Mouse (Mus musculus) MEL (cell line): ENCODE results near the gene Gm36176. TPM values are rescaled to one million over a fixed set of nuclear protein-coding genes. Genes with fewer than 3 reads are reported as not detected.

Experiments
- DNase-seq: peaks from one replicate; pipeline ENCODE4 v3.0.0; 2011; ENCODE audit warnings: low read depth, low spot score
- H3K27ac ChIP-seq: 2 replicates; pipeline ENCODE4 v1.5.1; 2012; ENCODE audit warnings: low read depth, mild to moderate bottlenecking, control low read depth, low read length, moderate library complexity; ENCODE audit not compliant: control insufficient read depth
- H3K27me3 ChIP-seq, 2 experiments: fragments of 150-350 bp in 1 of 2; sonication (generic) in 1 of 2; 2 replicates each; pipeline ENCODE4 v1.6.1; 2012; ENCODE audit warnings: low read length in 2 of 2, mild to moderate bottlenecking in 2 of 2, improper control_type of control experiment in 1 of 2, moderate library complexity in 1 of 2; ENCODE audit not compliant: insufficient read depth in 2 of 2, control insufficient read depth in 1 of 2
- H3K36me3 ChIP-seq, 2 experiments: 2 replicates each; pipeline ENCODE4 v1.6.1; 2012 to 2014; ENCODE audit warnings: low read length in 2 of 2, improper control_type of control experiment in 1 of 2, inconsistent platforms in 1 of 2, mild to moderate bottlenecking in 1 of 2; ENCODE audit not compliant: insufficient read depth in 2 of 2, control insufficient read depth in 1 of 2
- H3K4me1 ChIP-seq, 2 experiments: fragments of 150-350 bp in 1 of 2; sonication (generic) in 1 of 2; 2 replicates each; pipeline ENCODE4 v1.6.1; 2012; ENCODE audit warnings: low read length in 2 of 2, improper control_type of control experiment in 1 of 2, mild to moderate bottlenecking in 1 of 2; ENCODE audit not compliant: insufficient read depth in 2 of 2, control insufficient read depth in 1 of 2
- H3K4me3 ChIP-seq, 2 experiments: fragments of 150-350 bp in 1 of 2; sonication (generic) in 1 of 2; 2 replicates each; pipeline ENCODE4 v1.5.1; 2012; ENCODE audit warnings: low read depth in 2 of 2, low read length in 2 of 2, mild to moderate bottlenecking in 2 of 2, moderate library complexity in 2 of 2, control low read depth in 1 of 2, improper control_type of control experiment in 1 of 2; ENCODE audit not compliant: control insufficient read depth in 1 of 2, insufficient read depth in 1 of 2
- H3K79me2 ChIP-seq: 2 replicates; pipeline ENCODE4 v1.6.1; 2012; ENCODE audit warnings: mild to moderate bottlenecking, low read length, moderate library complexity; ENCODE audit not compliant: control insufficient read depth, poor library complexity, insufficient read depth
- H3K9ac ChIP-seq: 2 replicates; pipeline ENCODE4 v1.6.1; 2012; ENCODE audit warnings: low read depth, mild to moderate bottlenecking, control low read depth, low read length, moderate library complexity; ENCODE audit not compliant: control insufficient read depth, poor library complexity, severe bottlenecking
- H3K9me3 ChIP-seq: fragments of 150-350 bp; sonication (generic); replicated peaks from 2 replicates; pipeline ENCODE4 v1.6.1; 2012; ENCODE audit warnings: mild to moderate bottlenecking, low read length, improper control_type of control experiment, moderate library complexity; ENCODE audit not compliant: insufficient read depth
- CHD1 ChIP-seq: IDR thresholded peaks from 2 replicates; pipeline ENCODE4 v1.6.1; 2012; ENCODE audit warnings: low read depth, mild to moderate bottlenecking, inconsistent platforms, low read length, improper control_type of control experiment
- CHD2 ChIP-seq: IDR thresholded peaks from 2 replicates; pipeline ENCODE4 v1.6.1; 2011; ENCODE audit warnings: low read length, improper control_type of control experiment
- CTCF ChIP-seq, 3 experiments: IDR thresholded peaks in 2 of 3; conservative IDR thresholded peaks in 1 of 3; 2 replicates each; pipeline ENCODE4 v1.5.1; 2011 to 2012; ENCODE audit warnings: low read length in 3 of 3, low read depth in 2 of 3, mild to moderate bottlenecking in 2 of 3, improper control_type of control experiment in 1 of 3, inconsistent platforms in 1 of 3, mixed read lengths in 1 of 3, moderate library complexity in 1 of 3; ENCODE audit not compliant: control insufficient read depth in 1 of 3, insufficient read depth in 1 of 3, poor library complexity in 1 of 3, severe bottlenecking in 1 of 3
- GABPA ChIP-seq: IDR thresholded peaks from 2 replicates; pipeline ENCODE4 v1.6.1; 2012; ENCODE audit warnings: low read depth, mild to moderate bottlenecking, inconsistent platforms, low read length, improper control_type of control experiment, moderate library complexity
- KAT2A ChIP-seq: conservative IDR thresholded peaks from 2 replicates; pipeline ENCODE4 v1.6.1; 2012; ENCODE audit warnings: low read depth, low read length, improper control_type of control experiment, inconsistent platforms
- MAX ChIP-seq: IDR thresholded peaks from 2 replicates; pipeline ENCODE4 v1.6.1; 2011; ENCODE audit warnings: low read length, improper control_type of control experiment
- MAZ ChIP-seq: IDR thresholded peaks from 2 replicates; pipeline ENCODE4 v1.6.1; 2012; ENCODE audit warnings: low read depth, mild to moderate bottlenecking, inconsistent platforms, low read length, improper control_type of control experiment
- MEF2A ChIP-seq: IDR thresholded peaks from 2 replicates; pipeline ENCODE4 v1.6.1; 2014; ENCODE audit warnings: low read depth, mild to moderate bottlenecking, inconsistent platforms, low read length, improper control_type of control experiment; ENCODE audit not compliant: poor library complexity, insufficient replicate concordance, severe bottlenecking; ENCODE audit errors: extremely low read depth
- MXI1 ChIP-seq: IDR thresholded peaks from 2 replicates; pipeline ENCODE4 v1.6.1; 2011; ENCODE audit warnings: mild to moderate bottlenecking, low read depth, low read length, improper control_type of control experiment
- MYB ChIP-seq: IDR thresholded peaks from 2 replicates; pipeline ENCODE4 v1.6.1; 2011; ENCODE audit warnings: mild to moderate bottlenecking, low read depth, low read length, improper control_type of control experiment
- NELFE ChIP-seq: IDR thresholded peaks from 2 replicates; pipeline ENCODE4 v1.6.1; 2011; ENCODE audit warnings: low read depth, low read length, improper control_type of control experiment
- POLR2AphosphoS2 ChIP-seq: IDR thresholded peaks from 2 replicates; pipeline ENCODE4 v1.6.1; 2011; ENCODE audit warnings: low read length, improper control_type of control experiment
- POLR2AphosphoS5 ChIP-seq: IDR thresholded peaks from 2 replicates; pipeline ENCODE4 v1.6.1; 2012; ENCODE audit warnings: low read depth, borderline replicate concordance, mild to moderate bottlenecking, inconsistent platforms, low read length, moderate library complexity, mixed read lengths
- RAD21 ChIP-seq: IDR thresholded peaks from 2 replicates; pipeline ENCODE4 v1.6.1; 2011; ENCODE audit warnings: mild to moderate bottlenecking, low read depth, low read length, improper control_type of control experiment
- SMC3 ChIP-seq: IDR thresholded peaks from 2 replicates; pipeline ENCODE4 v1.6.1; 2011; ENCODE audit warnings: low read depth, low read length, improper control_type of control experiment
- TCF12 ChIP-seq: IDR thresholded peaks from 2 replicates; pipeline ENCODE4 v1.6.1; 2014; ENCODE audit warnings: low read depth, mild to moderate bottlenecking, inconsistent platforms, low read length, improper control_type of control experiment, moderate library complexity
- USF1 ChIP-seq: IDR thresholded peaks from 2 replicates; pipeline ENCODE4 v1.6.1; 2014; ENCODE audit warnings: low read depth, mild to moderate bottlenecking, inconsistent platforms, low read length, improper control_type of control experiment, moderate library complexity
- ZC3H11A ChIP-seq: IDR thresholded peaks from 2 replicates; pipeline ENCODE4 v1.6.1; 2012; ENCODE audit warnings: low read depth, mild to moderate bottlenecking, inconsistent platforms, low read length, improper control_type of control experiment
- ZMIZ1 ChIP-seq: IDR thresholded peaks from 2 replicates; pipeline ENCODE4 v1.6.1; 2012; ENCODE audit warnings: low read depth, mild to moderate bottlenecking, inconsistent platforms, low read length, improper control_type of control experiment, moderate library complexity
- ZNF384 ChIP-seq: IDR thresholded peaks from 2 replicates; pipeline ENCODE4 v1.6.1; 2012; ENCODE audit warnings: low read depth, mild to moderate bottlenecking, inconsistent platforms, low read length, improper control_type of control experiment
- polyA plus RNA-seq, 2 experiments: library from polyadenylated mRNA; stranded (reverse) in 1 of 2; unstranded in 1 of 2; fragments of >175 nt in 1 of 2; fragments of >200 nt in 1 of 2; gene quantifications; 2 replicates each; pipeline versions ENCODE4 v1.2.1 to v1.2.4; 2012; ENCODE audit warnings: low replicate concordance in 2 of 2, low read depth in 1 of 2; ENCODE audit not compliant: insufficient read length in 2 of 2, insufficient read depth in 1 of 2, missing spikeins in 1 of 2
- total RNA-seq: library from RNA; depleted of rRNA; stranded (reverse); fragments of 300-350 nt; gene quantifications from 2 replicates; pipeline ENCODE4 v1.2.3, GENCODE M21; 2012

Gene Gm36176
- total and polyA plus RNA-seq, 3 experiments = not detected

DNA sequence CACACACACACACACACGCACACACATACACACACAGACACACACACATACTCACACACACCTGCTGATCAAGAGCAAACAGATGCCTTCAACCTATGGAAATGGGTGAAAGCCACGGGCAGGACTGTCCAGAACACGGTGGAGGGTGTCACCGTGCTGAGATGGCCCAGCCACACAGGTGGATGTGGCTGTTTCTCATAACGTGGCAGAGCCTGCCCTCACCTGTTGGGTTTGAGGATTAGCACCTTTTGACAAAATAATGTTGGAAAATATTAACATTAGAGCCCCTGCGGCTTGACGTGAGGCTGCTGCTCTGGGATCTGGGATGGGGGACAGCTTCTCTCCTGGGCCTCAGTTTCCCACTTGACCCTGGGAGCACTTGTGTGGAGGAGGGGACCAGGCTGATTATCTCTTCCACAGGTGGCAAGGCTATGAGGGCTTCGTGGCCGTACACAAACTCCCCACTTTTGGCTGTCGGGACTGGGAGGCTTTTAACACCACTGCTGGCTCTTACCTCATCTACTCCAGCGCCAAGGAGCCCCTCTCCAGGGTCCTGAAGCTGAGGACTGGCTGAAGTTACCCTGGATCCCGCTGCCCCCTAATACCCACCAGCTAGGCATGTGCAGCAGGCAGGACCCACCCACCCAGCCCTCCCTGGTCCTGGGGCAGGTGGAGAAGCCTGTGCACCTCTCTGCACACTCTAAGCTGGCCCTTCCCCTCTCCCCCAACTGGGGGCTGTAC, 39.6 kb downstream of the Gm36176 start:
- H3K9me3 ChIP-seq = no peaks in the 10 kb centered on the region
- no peaks in the 10 kb centered on the region for H3K36me3 ChIP-seq
- 0 out of 4 replicates have a peak, but pooled peaks cover 0 to 1% of the 10 kb centered on the region in 2 experiments for H3K27me3 ChIP-seq
- H3K4me3 ChIP-seq = no peak overlapping the region
- H3K79me2 ChIP-seq = no peaks in the 10 kb centered on the region
- H3K9ac ChIP-seq = no peak overlapping the region
- DNase-seq = peak; percentile 30
- no peaks in the 10 kb centered on the region for H3K4me1 ChIP-seq
- H3K27ac ChIP-seq = no peak overlapping the region
- TF ChIP-seq RAD21 (peak; percentile 5), CTCF (IDR thresholded peaks at IDR 0.05 in 2 of 3, conservative IDR thresholded peaks at IDR 0.05 in 1 of 3; ENCODE audit: control insufficient read depth in 1 of 3, insufficient read depth in 1 of 3, low read depth in 2 of 3, low read length in 3 of 3, poor library complexity in 1 of 3, severe bottlenecking in 1 of 3) (peak in 2 of 3 experiments; percentile 1 to 6; a peak in 1 of 6 replicates), POLR2AphosphoS2 (no peak)

DNA sequence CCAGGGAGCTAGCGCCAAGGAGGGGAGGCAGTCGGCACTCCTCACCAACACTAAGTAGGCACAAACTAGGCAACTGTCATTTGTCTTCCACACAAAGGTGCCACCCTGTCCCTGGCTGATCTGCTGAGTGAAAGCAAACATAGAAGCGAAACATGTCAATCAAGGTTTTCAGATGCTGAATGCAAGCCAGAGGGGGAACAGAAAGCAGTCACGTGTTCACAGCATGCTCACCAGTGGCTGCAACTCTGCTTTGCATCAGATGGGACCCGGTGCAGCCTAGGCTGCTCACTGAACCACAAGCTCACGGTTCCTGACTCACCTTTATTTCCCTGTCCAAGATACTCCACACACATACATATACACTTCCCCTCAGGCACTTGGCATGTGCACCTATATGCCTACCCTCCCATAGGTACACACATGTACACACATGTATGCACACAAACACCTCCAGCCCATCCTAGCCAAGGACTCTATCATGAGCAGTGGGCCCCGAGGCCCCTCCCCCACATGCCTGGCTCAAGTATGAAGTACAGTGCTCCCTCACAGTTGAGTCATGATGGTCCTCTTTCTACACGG, 44.5 kb downstream of the Gm36176 start:
- 0 out of 4 replicates have a peak, but pooled peaks cover 1 to 2% of the 10 kb centered on the region in 2 experiments for H3K27me3 ChIP-seq

DNA sequence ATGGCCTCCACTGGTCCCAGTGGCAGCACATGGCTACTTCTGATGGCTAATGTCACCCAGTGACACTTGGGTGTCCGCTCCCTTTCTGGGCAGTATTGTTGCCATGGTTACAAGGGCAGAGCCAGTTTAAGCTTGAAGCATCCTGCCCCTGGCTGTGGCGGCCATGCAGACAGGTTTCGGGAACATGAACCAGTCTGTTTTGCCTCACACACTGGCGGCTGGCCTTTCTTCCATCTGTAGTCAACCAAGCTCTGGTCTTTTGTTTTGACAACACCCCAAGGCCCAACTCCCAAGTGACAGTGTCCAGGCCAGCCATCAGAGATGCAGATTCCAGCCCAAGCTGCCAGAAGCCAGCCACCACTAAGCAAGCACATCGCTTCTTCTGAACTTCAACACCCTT, 49.0 kb downstream of the Gm36176 start:
- no peak for TF ChIP-seq ZMIZ1
- H3K4me1 ChIP-seq = no peaks in the 10 kb centered on the region
- peaks cover 0 to 9% of the 10 kb centered on the region in 2 experiments; a peak in 1 of 4 replicates for H3K27me3 ChIP-seq

More for the DNA sequence above, 44.5 kb downstream of the Gm36176 start:
- no peaks in the 10 kb centered on the region for H3K36me3 ChIP-seq
- H3K9ac ChIP-seq = no peak overlapping the region
- H3K79me2 ChIP-seq = no peaks in the 10 kb centered on the region
- TF ChIP-seq MAZ (no peak), USF1 (no peak), MYB (no peak), ZNF384 (no peak), MAX (no peak), TCF12 (no peak), GABPA (no peak), KAT2A (no peak), MXI1 (no peak), ZC3H11A (no peak), CHD2 (no peak), CHD1 (no peak), POLR2AphosphoS2 (no peak), NELFE (no peak), ZMIZ1 (no peak), SMC3 (no peak), MEF2A (no peak), POLR2AphosphoS5 (no peak)
- no peaks in the 10 kb centered on the region for H3K9me3 ChIP-seq
- no peak for DNase-seq
- no peaks in the 10 kb centered on the region for H3K4me1 ChIP-seq
- no peak overlapping the region for H3K4me3 ChIP-seq
- no peak overlapping the region for H3K27ac ChIP-seq

More for the DNA sequence above, 49.0 kb downstream of the Gm36176 start:
- H3K4me3 ChIP-seq = no peak overlapping the region
- DNase-seq = no peak
- no peaks in the 10 kb centered on the region for H3K9me3 ChIP-seq
- H3K9ac ChIP-seq = no peak overlapping the region
- H3K79me2 ChIP-seq = no peaks in the 10 kb centered on the region
- no peak overlapping the region for H3K27ac ChIP-seq
- no peaks in the 10 kb centered on the region for H3K36me3 ChIP-seq
